Mouse (Mus musculus) forebrain, embryonic 16.5 days (tissue): ENCODE measurements around the gene Xrcc2. TPM values are rescaled to one million over a fixed set of nuclear protein-coding genes. Genes with fewer than 3 reads are reported as not detected.
"Not testable (repeated sequence)": the region's sequence is repeated elsewhere in the genome, so short reads cannot be mapped to it uniquely, and the experiment has no call there.

Experiments
- ATAC-seq: fragments of 200-750 bp; cut with Nextera tagmentation; 2 replicates; pipeline ENCODE4 v1.8.0; 2017; ENCODE audit warnings: mild to moderate bottlenecking, moderate library complexity
- H3K27ac ChIP-seq: fragments of 300-500 bp; sonication (generic); 2 replicates; pipeline ENCODE4 v1.5.1; 2014; ENCODE audit warnings: low read length, control low read depth
- H3K27me3 ChIP-seq: fragments of 300-500 bp; sonication (generic); replicated peaks from 2 replicates; pipeline ENCODE4 v1.6.1; 2014; ENCODE audit warnings: low read length; ENCODE audit not compliant: control insufficient read depth, insufficient read depth
- H3K36me3 ChIP-seq: fragments of 300-500 bp; sonication (generic); 2 replicates; pipeline ENCODE4 v1.6.1; 2014; ENCODE audit not compliant: control insufficient read depth, insufficient read depth
- H3K4me1 ChIP-seq: fragments of 300-500 bp; sonication (generic); replicated peaks from 2 replicates; pipeline ENCODE4 v1.6.1; 2014; ENCODE audit warnings: low read length; ENCODE audit not compliant: control insufficient read depth, insufficient read depth
- H3K4me2 ChIP-seq: fragments of 300-500 bp; sonication (generic); 2 replicates; pipeline ENCODE4 v1.6.1; 2014; ENCODE audit warnings: mild to moderate bottlenecking, low read length, control low read depth
- H3K4me3 ChIP-seq: fragments of 300-500 bp; sonication (generic); replicated peaks from 2 replicates; pipeline ENCODE4 v1.5.1; 2014; ENCODE audit warnings: mild to moderate bottlenecking, low read length, control low read depth
- H3K9ac ChIP-seq: fragments of 300-500 bp; sonication (generic); replicated peaks from 2 replicates; pipeline ENCODE4 v1.6.1; 2014; ENCODE audit warnings: low read depth, low read length, control low read depth
- H3K9me3 ChIP-seq: fragments of 300-500 bp; sonication (generic); 2 replicates; pipeline ENCODE4 v1.6.1; 2016; ENCODE audit warnings: low read length; ENCODE audit not compliant: control insufficient read depth
- WGBS: fragments of 180-500 bp; shearing (Covaris S2); extraction: QIAGEN DNeasy Blood & Tissue Kit; methylation state at CpG from one replicate; pipeline ENCODE4 v1.1.7; 2014; 5-methylcytosine and 5-hydroxymethylcytosine counted together
- polyA plus RNA-seq: library from polyadenylated mRNA; unstranded; fragments of >200 nt; fragmentation: Nextera tagmentation; extraction: Ambion mirVana; gene quantifications from 2 replicates; pipeline ENCODE4 v1.2.1, GENCODE M21; 2015

Xrcc2 gene
- polyA plus RNA-seq, result 5.4 and 5.6 TPM in 2 replicates

GRCm38 (mm10) chr5:25705567-25706349 is at the start of gene Xrcc2:
TSS of gene Xrcc2 (minus strand) at chr5:25705825.
- no peaks in the 10 kb centered on the region for H3K36me3 ChIP-seq
- H3K9ac ChIP-seq, result peak within 1 kb of the TSS; percentile 83
- H3K4me1 ChIP-seq, result peaks cover 16% of the 10 kb centered on the region
- H3K9me3 ChIP-seq, result no peaks in the 10 kb centered on the region
- H3K4me3 ChIP-seq, result peak within 1 kb of the TSS; percentile 97
- peak; percentile 97 for ATAC-seq
- 8% methylated on average over 51 of the region's 51 CpGs for WGBS
- peak within 1 kb of the TSS; percentile 88 for H3K4me2 ChIP-seq
- H3K27me3 ChIP-seq, result no peaks in the 10 kb centered on the region
- peak within 1 kb of the TSS; percentile 73 for H3K27ac ChIP-seq

GRCm38 (mm10) chr5:25754236-25754766 is 48.7 kb upstream of the Xrcc2 start:
- Histone ChIP-seq H3K36me3 (no peaks in the 10 kb centered on the region), H3K4me1 (peaks cover 30% of the 10 kb centered on the region), H3K9me3 (no peaks in the 10 kb centered on the region), H3K4me3 (no peak overlapping the region), H3K4me2 (no peak overlapping the region), H3K27me3 (no peaks in the 10 kb centered on the region), H3K9ac (no peak overlapping the region), H3K27ac (peak overlapping the region; percentile 52)
- WGBS, result 2% methylated on average over 2 of the region's 2 CpGs
- ATAC-seq, result peak; percentile 91

- 29% methylated on average over 8 of the region's 8 CpGs for WGBS
- peak; percentile 41 for ATAC-seq
Observed at GRCm38 (mm10) chr5:25753556-25754235, 48.1 kb upstream of the Xrcc2 start.

GRCm38 (mm10) chr5:25752862-25753261 is 47.2 kb upstream of the Xrcc2 start:
- Histone ChIP-seq H3K4me1 (peaks cover 28% of the 10 kb centered on the region), H3K27ac (no peak overlapping the region), H3K4me2 (no peak overlapping the region), H3K4me3 (no peak overlapping the region), H3K36me3 (no peaks in the 10 kb centered on the region), H3K9me3 (no peaks in the 10 kb centered on the region), H3K9ac (no peak overlapping the region), H3K27me3 (no peaks in the 10 kb centered on the region)
- peak; percentile 62; the same call in 1 of the 2 replicates for ATAC-seq
- WGBS, result 56% methylated on average over 5 of the region's 5 CpGs

More at GRCm38 (mm10) chr5:25753556-25754235, 48.1 kb upstream of the Xrcc2 start:
- Histone ChIP-seq H3K27me3 (no peaks in the 10 kb centered on the region), H3K27ac (peak overlapping the region; percentile 52), H3K9ac (no peak overlapping the region), H3K4me3 (no peak overlapping the region), H3K4me1 (peaks cover 28% of the 10 kb centered on the region), H3K9me3 (no peaks in the 10 kb centered on the region), H3K36me3 (no peaks in the 10 kb centered on the region), H3K4me2 (no peak overlapping the region)

- Histone ChIP-seq H3K4me3 (no peak overlapping the region), H3K27ac (no peak overlapping the region), H3K9ac (no peak overlapping the region), H3K4me2 (no peak overlapping the region), H3K9me3 (no peaks in the 10 kb centered on the region), H3K27me3 (no peaks in the 10 kb centered on the region), H3K4me1 (peaks cover 28% of the 10 kb centered on the region), H3K36me3 (no peaks in the 10 kb centered on the region)
- ATAC-seq, result no peak
Observed at GRCm38 (mm10) chr5:25751552-25751951, 45.9 kb upstream of the Xrcc2 start.

GRCm38 (mm10) chr5:25748613-25749012 is 43.0 kb upstream of the Xrcc2 start:
- Histone ChIP-seq H3K9me3 (no peaks in the 10 kb centered on the region), H3K4me2 (no peak overlapping the region), H3K27ac (no peak overlapping the region), H3K27me3 (no peaks in the 10 kb centered on the region), H3K36me3 (no peaks in the 10 kb centered on the region), H3K4me3 (no peak overlapping the region), H3K9ac (no peak overlapping the region), H3K4me1 (peaks cover 11% of the 10 kb centered on the region)
- no peak for ATAC-seq
- WGBS, result 70% methylated on average over 3 of the region's 3 CpGs

GRCm38 (mm10) chr5:25747904-25748303 is 42.3 kb upstream of the Xrcc2 start:
- no peak overlapping the region for H3K4me2 ChIP-seq
- ATAC-seq, result no peak
- H3K9ac ChIP-seq, result no peak overlapping the region
- no peaks in the 10 kb centered on the region for H3K9me3 ChIP-seq
- no peaks in the 10 kb centered on the region for H3K36me3 ChIP-seq
- no peak overlapping the region for H3K27ac ChIP-seq
- H3K27me3 ChIP-seq, result no peaks in the 10 kb centered on the region
- H3K4me3 ChIP-seq, result no peak overlapping the region
- peaks cover 9% of the 10 kb centered on the region; the same call in 1 of the 2 replicates for H3K4me1 ChIP-seq

GRCm38 (mm10) chr5:25738902-25739301 is 33.3 kb upstream of the Xrcc2 start:
- H3K4me2 ChIP-seq, H3K4me1 ChIP-seq, H3K9me3 ChIP-seq, H3K36me3 ChIP-seq, H3K27me3 ChIP-seq, H3K27ac ChIP-seq, H3K9ac ChIP-seq, H3K4me3 ChIP-seq: not testable (repeated sequence)
- WGBS, result 38% methylated on average over 1 of the region's 1 CpGs
- peak; percentile 72 for ATAC-seq

GRCm38 (mm10) chr5:25738448-25738847 is 32.8 kb upstream of the Xrcc2 start:
- no peaks in the 10 kb centered on the region for H3K9me3 ChIP-seq
- H3K4me2 ChIP-seq, result no peak overlapping the region
- no peak overlapping the region for H3K4me3 ChIP-seq
- H3K9ac ChIP-seq, result no peak overlapping the region
- no peaks in the 10 kb centered on the region for H3K27me3 ChIP-seq
- no peaks in the 10 kb centered on the region for H3K4me1 ChIP-seq
- H3K36me3 ChIP-seq, result no peaks in the 10 kb centered on the region
- 11% methylated on average over 3 of the region's 3 CpGs for WGBS
- peak; percentile 95 for ATAC-seq
- H3K27ac ChIP-seq, result no peak overlapping the region
